Comparison of ENCODE assay signal across 8 mouse cellular contexts in the genomic region with DNA sequence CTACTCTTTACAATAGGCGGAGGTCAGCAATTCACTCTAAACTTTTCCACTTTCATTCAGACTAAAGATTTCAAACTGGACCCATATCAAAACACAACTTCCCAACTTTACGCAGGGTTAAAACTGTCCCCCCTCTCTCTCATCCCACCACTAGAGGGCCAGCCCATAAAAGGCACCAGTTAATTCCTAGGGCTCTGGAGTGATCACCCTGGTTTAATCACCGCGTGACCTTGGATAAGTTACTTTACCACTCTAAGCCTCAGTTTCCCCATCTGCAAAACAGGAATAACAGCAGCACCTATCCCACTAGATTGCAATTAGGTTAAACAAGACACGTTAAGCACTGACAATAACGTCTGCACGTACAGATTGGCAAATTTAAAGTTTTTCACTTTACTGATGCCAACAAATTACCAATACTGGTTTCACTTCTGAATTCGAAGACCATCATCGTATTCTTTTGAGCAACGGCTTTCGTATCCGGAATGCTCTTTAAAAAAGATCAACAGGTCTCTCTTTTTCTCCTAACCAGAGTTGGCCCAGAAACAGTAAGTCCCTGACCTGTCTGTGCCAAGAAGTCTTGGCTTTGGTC. TPM values are rescaled to one million over a fixed set of nuclear protein-coding genes. Genes with fewer than 3 reads are reported as not detected.
DNase-seq lines count a peak whose midpoint lies in the region; ATAC-seq lines count a peak whose summit lies in the region.

No protein-coding gene starts in this region.

- DNase-seq in right cerebral cortex, adult 18-20 months, result peak; percentile 28
- no peak for DNase-seq in right cerebral cortex, postnatal 36 days (ENCODE audit: low spot score in 2 of 2)
- peak; percentile 72 for DNase-seq in c-Kit-positive CD71-positive TER-119-positive erythroid progenitor cells, embryonic 14.5 days (ENCODE audit: low spot score)
- DNase-seq in layer of hippocampus, postnatal 10 days (ENCODE audit: low spot score in 2 of 2), result peak; percentile 38 to 61
- peak; percentile 32 for DNase-seq in spleen, adult 12 weeks (ENCODE audit: low spot score)

- peaks cover 24% of the 10 kb centered on the region for H3K36me3 ChIP-seq in forebrain, embryonic 13.5 days (ENCODE audit: poor library complexity, severe bottlenecking)
- peaks cover 10% of the 10 kb centered on the region for H3K36me3 ChIP-seq in hindbrain, embryonic 12.5 days
- peaks cover 20% of the 10 kb centered on the region for H3K36me3 ChIP-seq in megakaryocyte, embryonic 14.5 days (replicated peaks; ENCODE audit: low read length)

- peaks cover 23% of the 10 kb centered on the region for H3K4me1 ChIP-seq in forebrain, embryonic 13.5 days
- peaks cover 17% of the 10 kb centered on the region for H3K4me1 ChIP-seq in hindbrain, embryonic 12.5 days
- peaks cover 19% of the 10 kb centered on the region for H3K4me1 ChIP-seq in megakaryocyte, embryonic 14.5 days

- H3K9me3 ChIP-seq in forebrain, embryonic 13.5 days (replicated peaks), result no peaks in the 10 kb centered on the region
- H3K9me3 ChIP-seq in hindbrain, embryonic 12.5 days (replicated peaks), result no peaks in the 10 kb centered on the region
- no peaks in the 10 kb centered on the region for H3K9me3 ChIP-seq in megakaryocyte, embryonic 14.5 days

- no peaks in the 10 kb centered on the region for H3K27me3 ChIP-seq in forebrain, embryonic 13.5 days
- no peaks in the 10 kb centered on the region for H3K27me3 ChIP-seq in hindbrain, embryonic 12.5 days
- H3K27me3 ChIP-seq in megakaryocyte, embryonic 14.5 days (replicated peaks), result no peaks in the 10 kb centered on the region

- H3K4me3 ChIP-seq in forebrain, embryonic 13.5 days, result peak overlapping the region; percentile 100
- peak overlapping the region; percentile 99 for H3K4me3 ChIP-seq in hindbrain, embryonic 12.5 days
- peak overlapping the region; percentile 95 for H3K4me3 ChIP-seq in megakaryocyte, embryonic 14.5 days (replicated peaks)

- peak overlapping the region; percentile 96 for H3K9ac ChIP-seq in forebrain, embryonic 13.5 days
- peak overlapping the region; percentile 96 for H3K9ac ChIP-seq in hindbrain, embryonic 12.5 days

- peak; percentile 61; the same call in 1 of the 2 replicates for ATAC-seq in forebrain, embryonic 13.5 days
- no peak; the same call in 1 of the 2 replicates for ATAC-seq in hindbrain, embryonic 12.5 days (ENCODE audit: low FRiP score)

- WGBS in forebrain, embryonic 13.5 days, result 8% methylated on average over 12 of the region's 12 CpGs
- 9% methylated on average over 12 of the region's 12 CpGs for WGBS in hindbrain, embryonic 12.5 days

- peak overlapping the region; percentile 98 for H3K4me2 ChIP-seq in forebrain, embryonic 13.5 days
- peak overlapping the region; percentile 98 for H3K4me2 ChIP-seq in hindbrain, embryonic 12.5 days (replicated peaks)

- peak overlapping the region; percentile 88 for H3K27ac ChIP-seq in forebrain, embryonic 13.5 days
- H3K27ac ChIP-seq in hindbrain, embryonic 12.5 days, result peak overlapping the region; percentile 96

RNA-seq across cellular contexts. Expression of a gene that starts 1.0 kb away (rescaled TPM):
- 14.4 and 15.8 TPM in 2 replicates for polyA plus RNA-seq in forebrain, embryonic 13.5 days (2015; fragmentation: Nextera tagmentation; extraction: Ambion mirVana)
- 16.0 and 18.8 TPM in 2 replicates for polyA plus RNA-seq in hindbrain, embryonic 12.5 days (2016; fragmentation: Nextera tagmentation; extraction: Ambion mirVana)
- 10 to 100 TPM; 74.7 to 90.0 TPM for total RNA-seq in layer of hippocampus, postnatal 10 days (2021)
- 6.8 and 9.0 TPM in 2 replicates for polyA plus RNA-seq in megakaryocyte, embryonic 14.5 days (2012; ENCODE audit: insufficient read depth, low replicate concordance)

RNA-seq across cellular contexts. Expression of a gene that starts 25.1 kb away (rescaled TPM):
- polyA plus RNA-seq in forebrain, embryonic 13.5 days (2015; fragmentation: Nextera tagmentation; extraction: Ambion mirVana), result 15.5 and 21.1 TPM in 2 replicates
- 15.0 and 16.4 TPM in 2 replicates for polyA plus RNA-seq in hindbrain, embryonic 12.5 days (2016; fragmentation: Nextera tagmentation; extraction: Ambion mirVana)
- 10 to 100 TPM; 13.0 to 13.1 TPM for total RNA-seq in layer of hippocampus, postnatal 10 days (2021)
- 51.4 and 264 TPM in 2 replicates for polyA plus RNA-seq in megakaryocyte, embryonic 14.5 days (2012; ENCODE audit: insufficient read depth, low replicate concordance)

RNA-seq across cellular contexts. Expression of a gene that starts 30.7 kb away (rescaled TPM):
- 75.9 and 79.8 TPM in 2 replicates for polyA plus RNA-seq in forebrain, embryonic 13.5 days (2015; fragmentation: Nextera tagmentation; extraction: Ambion mirVana)
- 90.8 and 91.1 TPM in 2 replicates for polyA plus RNA-seq in hindbrain, embryonic 12.5 days (2016; fragmentation: Nextera tagmentation; extraction: Ambion mirVana)
- 10 to 100 TPM; 41.4 to 46.8 TPM for total RNA-seq in layer of hippocampus, postnatal 10 days (2021)
- 17.9 and 24.0 TPM in 2 replicates for polyA plus RNA-seq in megakaryocyte, embryonic 14.5 days (2012; ENCODE audit: insufficient read depth, low replicate concordance)

RNA-seq across cellular contexts. Expression of a gene that starts 47.8 kb away (rescaled TPM):
- 97.7 and 104 TPM in 2 replicates for polyA plus RNA-seq in forebrain, embryonic 13.5 days (2015; fragmentation: Nextera tagmentation; extraction: Ambion mirVana)
- polyA plus RNA-seq in hindbrain, embryonic 12.5 days (2016; fragmentation: Nextera tagmentation; extraction: Ambion mirVana), result 85.9 and 91.5 TPM in 2 replicates
- 100 to 1,000 TPM; 123 to 140 TPM for total RNA-seq in layer of hippocampus, postnatal 10 days (2021)
- polyA plus RNA-seq in megakaryocyte, embryonic 14.5 days (2012; ENCODE audit: insufficient read depth, low replicate concordance), result 32.9 and 39.7 TPM in 2 replicates

RNA-seq across cellular contexts. Expression of a gene that starts 52.7 kb away (rescaled TPM):
- polyA plus RNA-seq in forebrain, embryonic 13.5 days (2015; fragmentation: Nextera tagmentation; extraction: Ambion mirVana), result 30.1 and 31.5 TPM in 2 replicates
- polyA plus RNA-seq in hindbrain, embryonic 12.5 days (2016; fragmentation: Nextera tagmentation; extraction: Ambion mirVana), result 30.0 and 31.8 TPM in 2 replicates
- total RNA-seq in layer of hippocampus, postnatal 10 days (2021), result 10 to 100 TPM; 27.5 to 27.6 TPM
- polyA plus RNA-seq in megakaryocyte, embryonic 14.5 days (2012; ENCODE audit: insufficient read depth, low replicate concordance), result 9.7 TPM in 1 of 2 replicates, not detected in the other

Comparison
In these comparisons a context has a peak if more than half of its experiments do, and no peak if none do; other contexts are left out.
1. DNase-seq: peak in right cerebral cortex, adult 18-20 months (single experiment), c-Kit-positive CD71-positive TER-119-positive erythroid progenitor cells, embryonic 14.5 days (single experiment), layer of hippocampus, postnatal 10 days (2 of 2) and spleen, adult 12 weeks (single experiment); none in right cerebral cortex, postnatal 36 days (0 of 2).
2. Peak in every context shown above with its lines, with median percentiles within 50 percentile points of each other: H3K4me3 ChIP-seq.